Mouse (Mus musculus): ENCODE data around the gene Agl.
A peak's percentile ranks its signal among the peaks of the same experiment; 100 is the strongest.

Agl gene

DNA sequence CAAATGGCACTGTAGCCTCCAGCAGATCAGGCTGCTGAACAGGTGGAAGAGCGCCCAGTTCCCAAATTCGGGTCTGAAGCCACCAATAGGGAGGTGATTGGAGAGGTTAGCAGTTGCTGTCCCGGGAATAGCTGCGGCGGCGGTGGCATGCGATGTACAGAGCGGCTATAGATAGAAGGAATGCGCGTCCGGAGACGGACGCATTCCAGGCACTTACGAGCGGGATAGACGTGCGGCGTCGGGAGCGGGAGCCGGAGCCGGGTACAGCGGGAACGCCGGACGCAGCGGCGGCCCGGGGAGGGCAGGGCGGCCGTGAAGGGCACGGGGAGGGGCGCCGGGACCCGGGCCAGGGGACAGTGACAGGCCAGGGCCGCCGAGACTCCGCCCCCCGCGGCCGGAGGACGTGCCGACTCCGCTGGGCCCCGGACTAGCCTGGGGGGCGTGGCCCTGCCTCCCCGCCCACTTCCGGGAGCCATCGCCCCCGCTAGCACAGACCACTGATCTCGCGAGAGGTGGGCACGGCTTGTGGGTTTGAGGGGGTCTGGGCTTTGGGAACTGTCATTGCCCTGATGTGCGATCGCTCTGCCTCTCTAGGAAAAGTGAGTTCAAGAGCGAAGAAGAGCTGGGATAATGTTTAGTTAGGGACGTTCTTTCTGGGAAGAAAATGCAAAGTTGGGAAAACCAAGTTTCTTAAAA lies at the start of gene Agl:
Gene Agl, minus strand, starts transcription at position 356 of the 696 bp plus-strand sequence.
- DNase-seq: peak; percentile 96

DNA sequence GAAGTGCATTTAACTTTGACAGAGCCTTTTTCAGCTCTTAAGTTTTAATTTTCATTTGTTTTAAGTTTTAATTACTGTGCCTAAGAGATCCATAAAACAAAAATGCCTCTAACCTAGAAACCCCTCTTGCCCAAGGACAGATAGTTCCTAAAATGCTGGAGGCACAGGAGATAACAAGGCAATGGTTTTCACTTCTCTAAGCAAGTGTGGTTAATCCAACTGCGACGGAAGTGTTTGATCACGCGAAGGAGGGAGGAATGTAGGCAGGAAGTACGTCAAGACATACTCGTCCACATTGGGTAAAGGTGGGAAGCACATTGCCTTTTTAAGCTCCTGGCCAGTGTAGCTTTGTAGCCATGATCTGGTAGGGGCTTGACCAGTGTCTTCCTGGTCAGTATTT lies 49.6 kb upstream of the Agl start:
- DNase-seq: no peak

DNA sequence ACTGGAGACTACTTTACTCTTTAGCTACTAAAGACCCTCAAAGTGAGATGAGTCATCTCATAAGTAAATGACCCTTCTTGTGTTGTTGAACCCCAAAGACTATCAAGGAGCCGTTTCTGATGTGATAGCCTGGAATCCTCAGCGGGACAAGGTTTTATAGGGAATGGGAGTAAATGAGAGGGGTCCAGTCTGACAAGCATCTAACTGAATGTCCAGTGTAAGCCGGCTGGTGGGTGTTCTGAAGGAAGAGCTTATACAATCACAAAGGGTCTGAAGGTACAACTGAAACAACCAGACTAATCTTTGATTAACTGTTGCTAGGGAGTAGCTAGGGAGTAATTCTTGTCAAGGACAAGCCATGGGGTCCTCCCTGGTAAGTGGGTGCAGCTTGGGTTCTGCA lies 44.5 kb upstream of the Agl start:
- no peak for DNase-seq

DNA sequence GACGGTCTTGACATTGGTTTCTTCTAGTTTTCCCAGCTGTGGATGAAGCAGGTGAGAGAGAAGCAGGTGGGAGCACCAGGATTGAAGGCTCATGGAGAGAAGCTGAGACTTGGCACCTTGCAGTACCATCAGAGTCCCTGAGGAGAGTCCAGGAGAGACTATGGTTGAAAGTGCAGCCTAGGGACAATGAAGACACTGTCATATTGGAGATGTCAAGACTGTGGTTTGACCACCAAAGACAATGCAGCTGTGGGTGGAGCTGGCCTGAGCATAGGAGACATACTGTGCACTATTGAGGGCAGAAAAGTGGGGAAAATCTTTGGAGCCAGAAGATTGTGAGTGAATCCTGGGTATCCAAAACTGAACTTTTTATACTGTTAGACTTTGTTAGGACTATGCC lies 42.4 kb upstream of the Agl start:
- DNase-seq: no peak

DNA sequence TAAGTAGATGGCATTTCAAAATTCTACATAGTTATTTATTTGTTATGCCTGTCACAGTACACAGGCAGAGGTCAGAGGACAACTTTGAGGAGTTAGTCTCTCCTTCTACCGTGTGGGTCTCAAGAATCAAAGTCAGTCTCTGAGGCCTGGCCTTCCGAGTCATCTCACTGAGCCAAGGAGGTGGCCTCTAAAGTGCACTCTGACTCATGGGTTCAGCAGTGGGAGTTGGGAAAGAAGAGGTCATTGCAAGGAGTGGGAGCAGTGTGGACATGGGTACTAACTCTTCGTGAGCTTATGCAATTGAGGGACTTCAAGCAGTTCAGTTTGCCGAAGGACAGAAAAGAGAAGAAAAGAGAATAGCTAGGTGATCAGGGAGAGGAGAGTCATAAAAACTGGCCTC lies 41.0 kb upstream of the Agl start:
- no peak for DNase-seq

DNA sequence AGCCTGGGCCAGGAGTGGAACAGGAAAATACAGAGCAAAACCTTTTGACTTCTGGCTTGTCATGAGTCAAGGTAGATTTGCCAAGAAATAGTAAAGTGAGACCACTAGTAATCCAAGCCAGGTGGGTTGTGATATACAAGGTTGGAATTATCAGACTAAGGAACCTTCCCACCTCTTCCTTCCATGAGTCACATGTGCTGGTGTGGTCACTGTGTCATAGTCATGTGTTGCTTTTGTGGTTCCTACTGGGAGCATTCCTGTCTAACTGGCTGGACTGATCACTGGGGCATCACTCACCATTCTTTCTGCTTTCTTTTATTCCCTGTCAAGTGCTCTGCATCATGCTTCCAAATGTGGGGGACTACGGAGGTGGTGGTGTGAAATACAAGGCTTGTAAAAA lies 40.1 kb upstream of the Agl start:
- no peak for DNase-seq

DNA sequence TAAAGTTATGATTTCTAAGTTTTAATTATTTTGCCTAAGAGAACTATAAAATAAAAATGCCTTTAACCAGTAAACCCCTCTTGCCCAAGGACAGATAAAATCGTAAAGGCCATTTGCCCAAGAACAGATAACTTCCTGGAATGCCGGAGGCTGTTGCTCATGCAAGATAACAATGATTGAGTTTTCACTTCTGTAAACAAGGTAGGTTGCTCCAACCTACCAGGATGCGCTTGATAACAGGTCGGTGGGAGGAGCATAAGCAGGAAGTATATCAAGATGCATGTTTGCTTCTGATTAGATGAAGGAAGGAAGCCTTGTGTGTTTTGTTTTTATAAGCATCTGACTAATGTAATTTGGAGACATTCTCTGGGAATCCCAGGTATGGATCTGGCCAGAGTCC lies 38.1 kb upstream of the Agl start:
- no peak for DNase-seq

DNA sequence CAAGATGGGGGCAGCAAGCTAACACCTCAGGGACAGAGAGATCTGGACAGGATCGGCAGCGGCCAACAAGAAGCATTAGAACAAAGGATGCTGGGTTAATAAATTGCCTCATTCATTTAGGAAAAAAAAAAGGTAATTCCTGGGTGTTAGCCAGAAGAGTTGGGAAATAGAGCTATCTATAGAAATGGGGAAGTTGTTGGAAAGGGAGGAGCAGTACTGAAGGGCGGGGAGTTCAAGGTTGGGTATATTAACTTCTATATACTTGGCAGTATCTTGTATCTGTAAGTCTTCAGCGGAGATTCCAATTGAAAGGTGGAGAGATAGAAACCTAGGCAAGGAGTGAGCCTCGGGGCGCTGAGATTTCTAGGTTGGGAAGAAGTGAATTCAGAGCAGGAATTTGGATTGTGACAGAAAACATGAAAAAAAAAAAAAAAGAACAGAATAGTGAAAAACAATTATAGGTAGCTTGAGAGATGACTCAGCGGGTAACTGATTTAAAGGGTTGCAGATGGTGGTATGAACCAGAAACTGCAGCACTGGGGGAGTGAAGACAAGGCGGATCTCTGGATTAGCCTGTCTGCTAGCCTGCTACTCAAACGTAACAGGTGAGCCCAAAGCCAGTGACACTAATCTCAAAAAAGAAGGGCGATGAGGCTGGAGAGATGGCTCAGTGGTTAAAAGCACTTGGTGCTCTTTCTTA lies 37.1 kb upstream of the Agl start:
- no peak for DNase-seq

DNA sequence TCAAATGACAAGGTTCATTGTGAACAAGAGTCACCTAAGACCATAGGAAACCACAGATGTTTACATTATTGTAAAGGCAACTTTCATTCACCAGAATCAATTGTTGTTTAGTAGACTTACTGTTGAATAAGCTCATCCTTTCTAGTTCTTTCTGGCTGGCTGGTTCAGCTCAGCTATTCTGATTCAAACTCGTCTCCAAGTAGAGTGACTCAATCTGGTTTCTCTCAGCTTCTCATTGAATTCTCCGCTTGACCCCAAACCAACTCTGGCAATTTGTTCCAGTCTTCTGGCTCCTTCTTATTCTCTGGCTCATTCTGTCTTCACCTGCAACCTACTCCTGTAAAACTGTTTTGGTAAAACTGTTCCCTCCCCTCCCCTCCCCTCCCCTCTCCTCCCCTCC lies 33.3 kb upstream of the Agl start:
- no peak for DNase-seq

DNA sequence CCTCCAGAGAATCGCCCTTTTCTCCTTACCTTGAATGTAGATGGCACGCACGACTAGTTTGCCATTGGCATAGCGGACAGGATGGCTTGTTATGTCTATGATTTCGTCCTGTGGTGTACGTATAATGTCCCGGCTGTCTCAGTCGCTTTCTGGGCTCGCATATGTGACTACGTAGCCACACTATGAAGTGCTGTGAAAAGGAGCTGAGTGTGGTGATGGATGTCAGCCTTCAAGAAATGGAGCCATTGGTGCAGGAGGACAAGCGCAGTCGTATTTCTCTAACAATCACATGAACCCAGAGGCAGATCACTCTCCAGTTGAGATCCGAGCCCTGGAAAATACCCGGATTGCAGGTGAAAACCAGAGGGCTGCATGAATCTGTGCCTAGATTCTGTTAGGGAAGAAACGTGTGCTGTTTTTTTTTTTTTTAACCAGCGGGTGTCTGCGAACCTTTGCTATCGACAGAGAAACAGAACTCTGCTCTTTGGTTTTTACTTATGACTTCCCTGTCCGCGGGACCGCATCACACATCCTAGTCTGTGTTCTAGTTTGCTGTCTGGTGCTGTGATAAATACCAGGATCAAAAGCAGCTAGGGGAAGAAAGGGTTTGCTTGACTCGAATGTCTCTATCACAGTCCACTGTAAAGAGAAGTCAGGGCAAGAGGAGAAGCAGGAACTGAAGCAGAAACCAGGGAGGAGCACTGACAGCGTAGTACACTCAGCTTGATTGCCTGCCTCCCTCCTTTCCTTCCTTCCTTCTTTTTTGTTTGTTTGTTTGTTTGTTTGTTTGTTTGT lies 28.9 kb upstream of the Agl start:
- no peak for DNase-seq

DNA sequence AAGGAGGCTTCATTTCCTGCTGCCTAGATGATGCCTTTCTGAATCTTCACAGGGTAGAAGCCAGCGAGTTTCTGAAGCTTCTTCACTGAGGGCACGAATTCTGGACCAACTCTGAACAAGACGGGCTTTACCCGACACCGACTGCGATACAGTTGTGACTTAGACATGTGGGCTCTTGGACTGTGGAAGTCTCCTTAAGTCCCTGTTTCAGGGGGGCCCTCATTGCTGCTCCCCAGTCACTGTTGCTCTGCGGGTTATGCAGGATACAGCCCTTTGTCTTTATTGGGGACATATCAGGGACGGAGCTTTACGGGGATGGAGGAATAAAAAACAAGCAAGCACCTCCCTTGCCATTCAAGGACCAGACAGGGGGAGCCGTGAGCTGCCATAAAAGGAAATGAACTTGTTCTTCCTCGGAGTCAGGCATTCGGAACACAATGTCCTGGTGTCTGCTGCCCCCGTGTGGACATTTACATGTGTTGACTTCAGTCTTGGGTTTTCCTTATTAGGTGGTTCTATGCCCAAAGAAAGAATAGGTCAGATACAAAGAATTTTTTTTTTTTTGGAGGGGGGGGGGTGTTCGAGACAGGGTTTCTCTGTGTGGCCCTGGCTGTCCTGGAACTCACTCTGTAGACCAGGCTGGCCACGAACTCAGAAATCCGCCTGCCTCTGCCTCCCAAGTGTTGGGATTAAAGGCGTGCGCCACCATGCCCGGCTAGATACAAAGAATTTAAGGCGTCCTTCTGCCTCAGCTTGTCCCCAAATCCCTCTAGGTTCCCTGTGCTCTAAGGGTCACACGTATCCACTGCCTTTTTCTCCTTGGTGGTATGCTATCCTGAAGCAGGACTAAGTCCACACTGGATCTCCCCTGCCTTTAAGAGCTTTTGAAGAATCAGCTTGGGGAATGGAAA lies 28.1 kb upstream of the Agl start:
- peak; percentile 92 for DNase-seq

DNA sequence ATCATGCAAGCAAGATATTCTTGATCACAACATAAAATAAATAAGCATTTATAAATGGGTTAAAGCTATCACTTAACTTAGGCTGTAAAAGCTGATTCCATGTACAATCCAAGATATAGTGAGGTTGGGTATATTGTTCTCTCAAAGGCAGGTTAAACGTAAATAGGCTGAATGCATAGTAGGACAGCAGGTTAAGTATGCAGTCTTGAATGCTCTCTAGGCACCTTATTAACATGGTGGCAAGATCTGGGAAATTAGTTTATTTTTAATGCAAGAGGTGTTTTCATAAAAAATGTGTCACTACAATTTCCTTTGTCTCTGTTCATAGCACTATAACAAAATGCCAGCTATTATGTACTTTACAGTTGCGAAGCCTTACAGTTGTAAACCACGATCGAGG lies 27.4 kb upstream of the Agl start:
- DNase-seq: no peak

DNA sequence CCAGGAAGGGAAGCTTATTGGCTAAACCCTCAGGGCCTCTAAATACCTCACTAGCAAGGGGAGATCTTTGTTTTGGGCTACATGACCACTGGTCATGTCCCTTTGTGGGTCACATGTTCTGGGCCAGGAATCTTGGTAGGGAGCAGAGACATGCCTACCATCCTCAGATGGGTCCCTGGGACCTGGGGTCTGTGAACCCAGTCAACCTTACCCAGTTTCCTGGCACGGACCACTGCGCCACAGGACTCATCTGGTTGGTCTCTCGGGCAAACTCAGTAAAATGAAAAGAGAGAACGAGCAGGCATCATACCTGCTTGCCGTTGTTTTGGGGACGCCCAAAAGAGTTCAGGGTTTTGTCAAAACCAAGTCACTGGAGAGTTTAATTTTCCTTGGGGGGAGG lies 26.3 kb upstream of the Agl start:
- no peak for DNase-seq

DNA sequence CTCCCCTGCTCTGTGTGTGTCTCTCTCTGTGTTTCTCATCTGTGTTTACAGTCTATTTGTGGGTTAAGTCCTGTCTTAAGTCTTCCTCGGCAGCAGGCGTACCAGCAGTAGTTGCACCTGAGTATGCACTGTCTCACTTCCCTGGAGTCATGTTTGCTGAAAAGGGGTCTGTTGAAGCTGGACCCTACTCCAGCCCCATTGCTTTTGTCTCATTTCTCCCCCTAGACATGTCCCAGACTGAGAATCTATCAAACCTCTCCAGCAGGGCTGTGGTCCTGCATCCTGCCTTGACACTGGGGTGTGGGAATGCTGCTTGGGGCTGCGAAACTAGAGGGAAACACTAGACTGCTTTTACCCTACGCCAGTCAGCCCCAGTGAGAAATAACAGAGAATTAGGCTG lies 25.5 kb upstream of the Agl start:
- DNase-seq: no peak

DNA sequence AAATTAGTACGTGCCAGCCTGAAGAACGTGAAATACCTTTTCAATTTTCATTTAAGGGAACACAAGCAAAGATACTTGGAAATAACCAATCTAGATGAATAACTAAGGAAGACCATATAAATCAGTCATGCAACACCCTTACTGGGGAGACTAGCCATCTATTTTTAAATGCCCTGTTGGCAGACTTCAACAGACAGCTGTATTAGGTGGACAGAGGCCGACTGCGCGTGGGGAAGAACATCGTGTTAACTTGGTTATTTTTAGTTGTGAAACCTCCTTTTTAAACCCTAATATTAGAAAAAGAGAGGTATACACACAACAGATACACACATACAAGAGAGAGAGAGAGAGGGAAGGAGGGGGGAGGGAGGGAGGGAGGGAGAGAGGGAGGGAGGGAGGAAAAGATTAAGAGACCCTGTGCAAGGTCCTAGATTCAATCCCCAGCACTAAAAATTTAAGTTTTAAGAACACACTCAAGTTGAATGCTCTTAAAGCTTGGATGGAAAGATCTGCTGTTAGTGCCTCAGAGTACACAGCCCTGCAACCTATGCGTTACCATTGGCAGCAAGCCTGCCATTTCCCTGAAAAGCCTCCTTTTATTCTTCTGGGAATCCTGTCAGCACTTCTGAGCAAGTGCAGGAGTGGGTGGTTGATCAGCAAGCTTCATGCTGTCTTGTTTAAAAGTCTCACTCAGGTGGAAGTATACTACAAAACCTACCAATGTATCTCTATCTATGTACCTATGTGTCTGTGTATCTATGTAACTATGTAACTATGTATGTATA lies 24.8 kb upstream of the Agl start:
- no peak for DNase-seq

DNA sequence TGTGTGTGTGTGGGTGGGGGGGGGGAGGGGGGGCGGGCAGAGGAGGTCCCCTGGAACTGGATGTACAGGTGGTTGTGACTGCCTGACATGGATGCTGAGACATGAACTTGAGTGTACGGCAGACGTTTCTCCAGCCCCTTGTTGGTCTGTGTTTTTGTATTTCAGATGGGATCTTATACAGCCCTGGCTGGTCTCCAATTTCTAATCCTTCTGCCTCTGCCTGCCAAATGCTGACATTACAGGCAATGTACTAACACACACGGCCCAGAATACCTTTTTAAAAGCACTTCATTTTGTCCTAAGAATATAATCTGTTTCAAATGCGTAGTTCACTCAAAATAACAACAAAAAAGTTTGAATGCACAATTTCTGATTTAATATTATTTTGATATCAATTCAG lies 23.4 kb upstream of the Agl start:
- DNase-seq: no peak

DNA sequence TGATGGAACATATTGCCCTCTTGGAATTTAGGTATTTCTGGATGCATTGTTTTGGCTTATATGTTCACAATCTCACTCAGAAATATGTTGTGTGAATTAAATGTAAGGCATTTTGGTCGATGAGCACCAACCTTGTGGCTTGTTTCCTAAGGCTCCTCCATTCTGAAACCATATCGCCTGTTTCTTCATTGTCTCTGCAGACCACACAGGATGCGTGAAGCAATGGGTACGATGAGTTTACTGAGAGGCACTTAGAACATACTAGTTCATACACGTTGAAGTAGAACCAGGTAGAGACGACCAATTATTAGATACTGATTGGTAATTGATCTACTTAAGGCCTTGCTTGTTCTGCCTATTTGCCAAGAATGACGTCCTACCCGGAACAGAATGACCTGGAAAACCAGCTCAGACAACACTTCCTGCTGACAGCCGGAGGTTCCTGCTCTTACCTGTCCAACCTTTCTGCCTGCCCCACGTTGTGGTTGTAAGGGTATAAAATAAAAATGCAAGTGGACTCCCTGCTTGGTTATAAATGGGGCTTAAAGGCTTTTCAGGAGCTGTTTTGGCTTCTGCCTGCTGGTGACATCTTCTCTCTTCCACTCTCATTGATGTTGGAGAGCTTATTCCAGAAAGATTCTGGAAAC lies 21.4 kb upstream of the Agl start:
- no peak for DNase-seq

DNA sequence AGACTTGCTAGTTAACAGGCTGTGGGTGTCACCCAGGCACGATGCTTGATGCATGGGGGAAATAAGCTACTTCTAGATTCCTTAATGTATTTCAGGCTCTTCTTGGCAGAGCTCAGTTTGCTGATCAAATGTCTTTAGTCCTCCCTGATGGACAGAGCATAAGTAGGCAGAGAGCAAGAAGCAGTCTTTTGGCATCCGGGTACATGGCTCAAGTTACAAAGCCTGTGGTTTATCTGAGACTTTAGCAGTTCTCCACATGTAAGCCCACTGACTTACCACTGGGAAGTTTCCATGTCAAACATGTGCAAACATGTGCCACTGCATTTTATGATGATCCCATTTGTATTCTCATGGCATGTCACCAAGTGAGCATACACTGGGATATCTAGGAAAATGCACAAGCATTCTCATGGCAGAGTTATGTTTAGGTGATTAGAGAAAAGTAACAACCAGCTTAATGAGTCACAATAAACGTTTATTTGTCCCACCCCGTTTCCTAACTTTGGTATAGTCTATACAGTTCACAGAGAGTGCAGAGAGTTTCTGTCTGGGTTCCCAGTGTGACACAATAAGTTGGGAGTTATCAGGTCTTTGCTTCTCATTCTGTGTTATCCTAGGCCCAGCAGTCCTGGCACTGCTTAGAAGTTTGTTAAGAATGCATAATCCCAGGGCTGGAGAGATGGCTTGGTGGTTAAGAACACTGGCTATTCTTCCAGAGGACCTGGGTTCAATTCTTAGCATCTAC lies 18.7 kb upstream of the Agl start:
- no peak for DNase-seq

DNA sequence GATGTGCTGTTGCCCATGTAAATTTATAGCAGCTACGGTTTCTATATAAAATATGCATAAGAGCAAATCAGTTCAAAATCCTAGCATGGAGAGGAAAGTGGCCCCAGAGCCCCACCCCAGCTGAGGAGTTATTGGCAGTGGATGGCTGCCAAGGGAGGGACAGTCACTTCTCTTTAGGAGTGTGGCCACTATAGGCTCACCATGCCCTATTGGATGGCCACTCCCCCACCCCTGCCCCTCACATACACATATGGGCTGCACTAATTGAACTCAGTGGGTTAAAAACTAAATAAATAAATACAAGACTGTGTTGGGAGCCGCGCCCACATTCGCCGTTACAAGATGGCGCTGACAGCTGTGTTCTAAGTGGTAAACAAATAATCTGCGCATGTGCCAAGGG lies 9.3 kb upstream of the Agl start:
- DNase-seq: no peak

DNA sequence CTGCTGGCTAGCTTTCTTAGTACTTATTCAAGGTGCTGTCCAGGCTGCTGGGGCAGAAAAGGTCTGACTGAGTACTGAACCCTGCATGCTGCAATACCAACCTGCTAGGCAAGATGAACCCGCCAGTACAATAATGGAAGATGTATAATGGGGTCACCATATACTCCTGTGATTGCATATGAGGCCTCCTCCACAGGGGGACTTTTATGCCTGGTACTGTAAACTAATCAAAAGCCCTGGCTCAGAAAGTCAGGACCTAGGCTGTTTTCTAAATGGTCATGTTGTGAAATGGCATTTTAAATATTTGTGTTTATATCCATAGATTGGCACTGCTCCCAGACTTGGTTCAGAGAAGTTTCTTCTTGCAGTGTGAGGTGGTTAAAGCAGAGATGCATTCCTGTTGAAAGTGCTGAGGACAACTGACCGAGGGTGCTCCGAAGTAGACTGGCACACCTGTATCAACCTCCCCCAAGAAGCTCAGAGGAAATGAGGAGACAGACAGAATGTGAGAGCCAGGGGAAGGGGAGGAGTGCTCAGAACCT lies 8.8 kb upstream of the Agl start:
- DNase-seq: no peak

DNA sequence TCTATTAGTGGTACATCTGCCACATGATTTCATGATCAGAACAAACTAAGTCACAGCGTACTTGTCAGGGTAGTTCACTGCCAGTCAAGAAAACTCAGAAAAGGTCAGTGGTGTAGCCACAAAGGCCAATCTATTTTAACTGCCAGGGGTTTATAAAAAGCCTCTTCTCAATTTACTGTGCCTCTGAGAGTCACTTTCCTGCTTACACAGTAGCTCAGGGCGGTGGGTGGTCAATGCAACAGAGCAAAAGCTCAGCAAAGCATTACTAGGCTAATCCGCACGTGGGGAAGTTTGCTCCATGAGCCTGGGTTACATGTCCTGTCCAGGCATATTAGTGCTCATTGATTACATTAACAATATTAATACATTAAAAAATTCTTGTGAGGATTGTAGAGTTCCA lies 8.0 kb upstream of the Agl start:
- no peak for DNase-seq

Data from lung, postnatal 14 days (tissue).